Mouse (Mus musculus): ENCODE data around the gene Tox4.

The Tox4 gene

DNA sequence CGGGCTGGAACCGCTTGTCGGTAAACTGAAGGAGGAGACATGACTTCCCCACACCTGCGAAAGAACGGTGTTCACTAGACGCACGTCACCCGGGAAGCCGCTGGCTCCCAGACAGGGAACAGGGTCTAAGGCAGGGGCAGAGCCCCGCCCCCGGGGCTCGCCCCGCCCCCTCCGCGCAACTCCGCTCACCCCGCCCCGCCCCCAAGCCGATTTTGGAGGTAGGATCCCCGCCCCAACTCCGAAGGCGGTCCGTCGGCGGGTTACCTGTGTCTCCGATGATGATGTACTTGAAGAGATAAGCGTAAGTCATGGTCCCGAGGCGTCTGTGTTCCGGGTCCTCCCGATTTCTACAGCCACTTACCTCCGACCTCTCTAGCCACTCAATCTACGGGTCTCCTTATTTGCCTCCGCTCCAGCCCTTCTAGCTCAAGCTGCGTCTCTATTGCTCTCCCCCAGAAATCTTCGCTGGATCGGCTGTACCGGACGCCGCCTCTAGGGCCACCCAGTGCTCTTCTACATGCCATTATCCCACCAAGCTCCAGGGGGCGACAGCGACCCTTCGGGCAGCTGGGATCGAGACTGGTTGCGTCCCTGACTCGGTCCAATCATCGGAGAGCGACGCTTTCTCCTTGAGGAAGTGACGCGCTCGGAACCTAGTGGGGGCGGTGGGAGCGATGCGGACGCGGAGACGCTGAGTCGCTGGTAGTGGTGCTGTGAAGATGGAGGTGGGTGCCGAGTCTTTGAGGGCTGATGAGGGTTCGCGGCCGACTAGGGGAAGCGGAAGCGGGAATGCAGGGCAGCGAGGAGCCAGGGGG, at the start of gene Tox4, which contains the start of gene Rab2b:
Gene Tox4 (plus strand): TSS at position 215 of the 815 bp plus-strand sequence.
Gene Rab2b (minus strand): TSS at position 614 of the 815 bp plus-strand sequence.
- in situ Hi-C loops (cut with MboI, MseI): no loop called here

GRCm38 (mm10) chr14:52232249-52232648, 46.7 kb upstream of the Tox4 start:
- in situ Hi-C loops (cut with MboI, MseI): no loop called here

DNA sequence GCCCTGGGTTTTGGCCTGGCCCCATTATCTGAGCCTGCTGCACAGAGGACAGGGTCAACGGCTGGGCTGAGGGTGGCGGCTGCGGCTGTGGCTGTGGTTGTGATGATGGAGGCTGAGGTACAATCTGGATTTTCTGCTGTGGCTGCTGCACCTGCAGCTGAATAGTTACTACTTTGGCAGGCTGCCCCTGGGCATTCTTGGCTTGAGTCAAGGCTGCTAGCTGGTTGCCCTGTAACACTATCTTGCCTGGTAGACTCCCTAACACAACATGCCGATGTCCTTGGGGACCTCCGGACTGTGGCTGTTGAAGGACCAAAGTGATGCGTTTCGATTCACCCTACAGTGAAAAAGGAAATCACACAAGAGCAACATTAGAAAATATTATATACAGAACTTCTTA, 43.8 kb upstream of the Tox4 start:
- in situ Hi-C loops (cut with MboI, MseI): no loop called here

- in situ Hi-C loops (cut with MboI, MseI): no loop called here
Measured at GRCm38 (mm10) chr14:52236216-52236615, 42.7 kb upstream of the Tox4 start.

GRCm38 (mm10) chr14:52244041-52244689, 34.8 kb upstream of the Tox4 start:
- in situ Hi-C loops (cut with MboI, MseI): no loop called here

DNA sequence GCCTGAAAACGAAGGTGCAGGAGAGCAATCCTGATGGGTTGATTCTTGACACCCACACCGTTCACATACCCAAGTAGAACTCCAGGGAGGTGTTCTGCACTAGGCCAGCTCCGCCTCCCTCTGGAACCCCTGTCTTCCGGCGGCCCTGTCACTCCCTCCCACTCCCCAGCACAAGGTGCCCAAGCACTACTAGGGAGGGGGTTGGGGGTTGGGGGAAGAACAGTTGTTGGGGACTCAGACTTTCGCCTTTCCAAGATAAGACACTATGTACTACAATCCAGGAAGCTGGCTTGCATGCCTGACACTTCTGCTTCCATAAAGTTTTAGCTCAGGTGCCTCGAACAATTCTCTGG, 34.3 kb upstream of the Tox4 start:
- in situ Hi-C loops (cut with MboI, MseI): no loop called here

DNA sequence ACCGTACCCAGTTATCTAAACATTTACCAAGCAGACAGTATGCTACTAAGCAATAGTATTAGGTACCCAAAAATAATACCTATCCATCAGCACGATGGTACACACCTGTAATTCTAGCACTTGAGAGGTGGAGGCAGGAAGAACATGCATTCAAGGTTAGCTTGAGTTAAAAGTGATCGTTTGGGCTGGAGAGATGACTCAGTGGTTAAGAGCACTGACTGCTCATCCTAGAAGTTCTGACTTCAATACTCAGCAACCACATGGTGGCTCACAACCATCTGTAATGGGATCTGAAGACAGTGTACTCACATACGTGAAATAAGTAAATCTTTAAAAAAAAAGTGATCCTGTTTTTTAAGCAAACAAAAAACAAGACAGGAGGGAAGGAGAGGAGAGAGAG, 32.8 kb upstream of the Tox4 start:
- in situ Hi-C loops (cut with MboI, MseI): no loop called here

- in situ Hi-C loops (cut with MboI, MseI): loop anchor here in 1 of 2 experiments (10.0 kb wide), 1 partner anchor 1192 kb away; no protein-coding TSS in a partner anchor
Measured at GRCm38 (mm10) chr14:52256311-52257175, 22.4 kb upstream of the Tox4 start.

GRCm38 (mm10) chr14:52257484-52258213, 21.3 kb upstream of the Tox4 start, which contains the start of gene Chd8:
Chd8 (minus strand) TSS chr14:52257780.
- in situ Hi-C loops (cut with MboI, MseI): loop anchor here in 1 of 2 experiments (10.0 kb wide), 1 partner anchor 1193 kb away; no protein-coding TSS in a partner anchor

DNA sequence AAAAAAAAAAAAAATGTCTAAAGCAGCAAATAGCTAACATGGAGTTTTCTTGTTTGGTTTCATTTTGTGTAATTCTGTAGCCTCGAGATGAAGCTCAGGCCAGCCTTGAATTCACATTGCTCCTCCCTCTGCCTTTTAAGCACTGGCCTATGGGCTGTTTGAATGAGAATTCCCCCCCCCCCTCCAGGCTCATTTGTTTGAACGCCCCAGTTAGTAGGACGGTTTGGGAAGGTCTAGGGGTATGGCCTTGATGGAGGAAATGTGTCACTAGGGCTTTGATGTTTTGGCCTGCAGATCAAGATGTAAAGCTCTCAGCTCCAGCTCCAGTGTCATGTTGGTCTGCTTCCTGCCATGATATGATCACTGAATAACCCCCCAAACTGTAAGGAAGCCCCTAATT, 6.2 kb upstream of the Tox4 start:
- in situ Hi-C loops (cut with MboI, MseI): no loop called here

DNA sequence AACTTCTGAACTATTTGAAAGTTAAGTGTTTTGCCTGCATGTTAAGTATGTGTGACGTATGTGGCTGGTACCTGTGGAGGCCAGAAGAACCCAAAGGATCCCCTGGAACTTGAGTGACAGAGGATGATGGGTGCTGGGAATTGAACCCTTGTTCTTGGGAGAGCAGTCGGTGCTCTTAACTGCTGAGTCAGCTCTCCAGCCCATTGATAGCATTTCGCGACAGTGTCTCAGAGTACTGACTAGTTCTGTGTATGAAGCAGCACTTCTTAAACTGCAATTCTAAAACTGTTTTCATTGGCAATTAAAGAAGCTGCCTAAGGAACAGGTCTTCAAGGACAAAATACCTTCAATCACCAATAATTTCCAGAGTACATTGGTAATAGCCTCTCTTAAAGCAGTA, 1.7 kb upstream of the Tox4 start:
- in situ Hi-C loops (cut with MboI, MseI): no loop called here

GRCm38 (mm10) chr14:52279747-52280120, 788 bp downstream of the Tox4 start:
- in situ Hi-C loops (cut with MboI, MseI): no loop called here

DNA sequence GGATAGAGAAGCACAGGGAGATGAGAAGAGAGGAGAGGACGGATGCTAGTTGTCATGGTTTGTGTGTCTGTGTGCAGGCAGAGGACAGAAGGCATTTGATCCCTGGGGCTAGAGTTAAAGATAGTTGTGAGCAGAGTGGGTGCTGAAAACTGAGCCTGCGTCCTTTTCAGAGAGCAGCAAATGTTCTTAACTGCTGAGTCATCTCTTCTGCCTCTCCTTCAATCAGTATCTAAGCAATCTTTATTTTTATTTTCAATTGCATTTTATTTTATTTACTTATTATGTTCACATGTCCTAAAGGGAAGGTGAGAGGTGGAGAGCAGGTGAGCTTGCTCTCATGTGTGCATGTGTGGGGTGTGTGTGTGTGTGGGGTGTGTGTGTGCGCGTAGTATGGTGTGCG, 4.7 kb downstream of the Tox4 start:
- in situ Hi-C loops (cut with MboI, MseI): no loop called here

DNA sequence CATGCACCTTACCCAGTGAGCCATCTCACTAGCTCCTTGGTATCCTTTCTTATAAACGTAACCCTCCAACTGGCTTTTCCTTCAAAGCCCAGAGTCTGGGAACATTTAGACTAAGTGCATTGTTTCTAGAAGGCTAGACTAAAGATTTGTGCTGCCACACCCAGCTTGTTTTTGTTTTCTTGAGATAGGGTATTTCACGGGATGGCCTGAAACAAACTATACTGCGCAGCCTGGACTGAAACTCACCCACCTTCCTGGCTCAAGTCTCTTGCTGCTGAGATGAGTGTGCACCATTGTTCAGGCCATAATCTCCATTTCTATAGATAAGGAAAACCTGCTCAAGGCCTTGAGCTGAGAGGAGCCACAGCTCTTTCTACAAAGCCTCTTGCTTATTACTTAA, 5.2 kb downstream of the Tox4 start:
- in situ Hi-C loops (cut with MboI, MseI): no loop called here

DNA sequence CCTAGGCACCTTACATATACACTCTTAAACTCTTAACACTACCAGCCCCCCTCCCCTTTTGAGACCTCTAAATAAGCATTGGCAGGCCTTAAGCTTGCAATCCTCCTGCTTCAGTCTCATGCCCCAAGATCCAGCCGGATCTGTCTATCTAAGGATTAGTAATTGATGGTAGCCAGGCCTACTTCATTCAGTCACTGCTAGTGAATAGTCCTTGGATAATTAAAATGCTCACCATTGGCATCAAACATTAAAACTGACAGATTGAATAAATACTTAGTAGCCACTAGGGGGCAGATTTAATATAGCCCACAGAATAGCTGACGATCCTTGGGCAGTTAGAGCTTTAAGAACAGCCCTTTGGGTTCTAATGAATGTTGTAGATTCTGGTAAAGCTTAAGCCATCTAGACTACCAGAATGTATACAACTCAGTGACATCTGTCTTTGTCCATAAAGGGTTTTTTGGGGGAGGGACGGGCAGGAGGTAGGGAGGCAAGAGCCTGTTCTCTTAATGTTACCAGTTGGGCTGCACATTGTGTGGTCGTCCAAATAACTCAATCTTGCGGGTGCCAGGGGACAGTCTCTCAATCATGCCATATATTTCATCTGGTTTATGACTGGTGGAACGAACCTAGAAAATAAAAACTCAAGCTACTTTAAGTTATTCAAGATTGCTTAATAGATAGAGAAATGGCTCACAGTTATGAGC, 16.8 kb downstream of the Tox4 start:
- in situ Hi-C loops (cut with MboI, MseI): loop anchor here in 1 of 2 experiments (5.0 kb wide), 1 partner anchor 42 kb away; no protein-coding TSS in a partner anchor

DNA sequence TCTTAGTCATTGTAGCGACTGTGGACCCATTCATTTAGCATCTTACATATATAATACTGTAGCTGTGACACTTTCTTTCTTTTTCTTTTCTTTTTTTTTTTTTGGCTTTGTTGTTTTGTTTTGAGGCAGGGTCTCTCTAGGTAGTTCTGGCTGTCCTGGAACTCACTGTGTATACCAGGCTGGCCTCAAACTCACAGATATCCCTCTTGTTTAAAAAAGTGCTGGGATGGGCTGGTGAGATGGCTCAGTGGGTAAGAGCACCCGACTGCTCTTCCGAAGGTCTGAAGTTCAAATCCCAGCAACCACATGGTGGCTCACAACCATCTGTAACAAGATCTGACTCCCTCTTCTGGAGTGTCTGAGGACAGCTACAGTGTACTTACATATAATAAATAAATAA, 24.6 kb downstream of the Tox4 start:
- in situ Hi-C loops (cut with MboI, MseI): loop anchor here in 1 of 2 experiments (25.0 kb wide), 1 partner anchor 1909 kb away; no protein-coding TSS in a partner anchor

DNA sequence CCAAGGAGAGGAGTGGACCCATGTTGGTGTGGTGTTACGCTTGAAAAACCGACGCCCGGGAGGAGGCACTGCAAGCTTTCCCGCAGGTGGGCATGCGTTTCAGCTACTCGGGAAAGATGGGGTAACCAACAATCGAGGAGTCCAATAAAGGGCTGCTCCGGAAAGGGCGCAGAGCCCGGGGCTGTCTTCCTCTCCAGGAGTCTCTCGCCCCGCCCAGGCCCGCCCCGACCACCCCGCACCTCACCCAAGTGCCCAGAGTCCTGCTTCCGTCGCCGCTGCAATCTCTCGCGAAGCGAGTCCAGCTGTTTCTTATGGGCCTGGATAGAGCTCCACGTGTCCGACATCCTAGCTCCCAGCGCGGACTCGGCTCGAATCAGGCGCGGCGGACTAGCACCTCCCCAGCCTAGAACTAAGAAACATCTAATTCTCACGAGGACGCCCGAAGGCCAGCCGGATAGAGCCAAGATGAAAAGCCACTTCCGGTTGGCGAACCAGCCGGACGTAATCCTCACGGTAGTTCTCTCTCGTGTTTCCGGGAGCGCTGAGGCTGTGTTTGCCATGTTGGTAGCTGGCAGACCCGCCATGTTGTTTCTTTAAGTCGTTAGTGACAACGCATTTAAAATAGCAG, 25.8 kb downstream of the Tox4 start, which contains the start of gene Mettl3:
Gene Mettl3 (minus strand): TSS at position 485 of the 628 bp plus-strand sequence.
- in situ Hi-C loops (cut with MboI, MseI): loop anchor here in 1 of 2 experiments (5.0 to 25.0 kb wide), 2 partner anchors 38 to 1908 kb away; no protein-coding TSS in a partner anchor

DNA sequence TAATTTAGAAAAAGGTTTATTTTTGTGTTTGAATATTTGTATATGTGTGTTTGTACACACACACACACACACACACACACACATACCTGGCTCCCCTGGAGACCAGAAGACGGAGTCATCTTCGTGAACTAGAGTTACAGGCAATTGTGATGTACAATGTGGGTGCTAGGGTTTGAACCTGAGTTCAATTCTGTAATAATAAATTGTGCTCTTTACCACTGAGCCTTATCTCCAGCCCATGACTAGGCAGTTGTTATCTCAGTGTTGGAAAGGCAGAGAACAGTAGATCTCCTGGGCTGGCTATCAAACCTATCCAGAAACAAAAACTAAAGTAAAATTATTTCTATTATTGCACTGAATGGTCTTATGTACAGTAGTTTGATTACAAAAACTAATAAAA, 27.2 kb downstream of the Tox4 start:
- in situ Hi-C loops (cut with MboI, MseI): loop anchor here in 1 of 2 experiments (5.0 to 25.0 kb wide), 2 partner anchors 36 to 1906 kb away; no protein-coding TSS in a partner anchor

DNA sequence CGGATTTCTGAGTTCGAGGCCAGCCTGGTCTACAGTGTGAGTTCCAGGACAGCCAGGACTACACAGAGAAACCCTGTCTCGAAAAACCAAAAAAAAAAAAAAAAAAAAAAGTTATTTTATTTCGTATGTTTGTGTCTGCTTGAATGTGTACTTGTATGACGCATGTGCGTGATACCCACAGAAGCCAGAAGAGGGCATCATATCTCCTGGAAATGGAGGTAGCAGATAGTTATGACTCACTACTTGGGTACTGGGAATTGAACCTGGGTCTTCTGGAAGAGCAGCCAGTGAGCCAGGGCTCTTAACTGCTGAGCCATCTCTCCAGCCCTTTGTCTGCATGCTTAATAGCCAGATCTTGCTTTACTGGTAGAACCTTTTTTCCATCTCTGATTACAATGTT, 31.4 kb downstream of the Tox4 start:
- in situ Hi-C loops (cut with MboI, MseI): loop anchor here in 1 of 2 experiments (25.0 kb wide), 1 partner anchor 1902 kb away; no protein-coding TSS in a partner anchor

All from T-helper 17 cell (primary cell).